Mouse (Mus musculus) intestine, postnatal 0 days (tissue): ENCODE data around the gene Cyth4. TPM values are rescaled to one million over a fixed set of nuclear protein-coding genes. Genes with fewer than 3 reads are reported as not detected.

Source experiments
- ATAC-seq: fragments of 200-750 bp; cut with Nextera tagmentation; 2 replicates; pipeline ENCODE4 v1.8.0; 2017; ENCODE audit warnings: mild to moderate bottlenecking, moderate TSS enrichment, moderate library complexity
- H3K27ac ChIP-seq: fragments of 300-500 bp; sonication (generic); 2 replicates; pipeline ENCODE4 v1.5.1; 2014; ENCODE audit warnings: mild to moderate bottlenecking, low read depth, low read length, moderate library complexity
- H3K27me3 ChIP-seq: fragments of 300-500 bp; sonication (generic); replicated peaks from 2 replicates; pipeline ENCODE4 v1.6.1; 2014; ENCODE audit warnings: low read length, mixed read lengths; ENCODE audit not compliant: control insufficient read depth, insufficient read depth
- H3K36me3 ChIP-seq: fragments of 300-500 bp; sonication (generic); 2 replicates; pipeline ENCODE4 v1.6.1; 2014; ENCODE audit warnings: mild to moderate bottlenecking, moderate library complexity; ENCODE audit not compliant: control insufficient read depth, insufficient read depth
- H3K4me1 ChIP-seq: fragments of 300-500 bp; sonication (generic); replicated peaks from 2 replicates; pipeline ENCODE4 v1.6.1; 2014; ENCODE audit warnings: antibody characterized with exemption, low read length, mixed read lengths; ENCODE audit not compliant: control insufficient read depth, insufficient read depth
- H3K4me2 ChIP-seq: fragments of 300-500 bp; sonication (generic); replicated peaks from 2 replicates; pipeline ENCODE4 v1.6.1; 2014; ENCODE audit warnings: low read depth, mild to moderate bottlenecking, moderate library complexity
- H3K4me3 ChIP-seq: fragments of 300-500 bp; sonication (generic); 2 replicates; pipeline ENCODE4 v1.5.1; 2014; ENCODE audit warnings: low read depth, low read length
- H3K9ac ChIP-seq: fragments of 300-500 bp; sonication (generic); 2 replicates; pipeline ENCODE4 v1.6.1; 2014; ENCODE audit warnings: mild to moderate bottlenecking, low read depth, low read length
- H3K9me3 ChIP-seq: fragments of 300-500 bp; sonication (generic); 2 replicates; pipeline ENCODE4 v1.6.1; 2016; ENCODE audit warnings: mixed run types; ENCODE audit not compliant: control insufficient read depth
- CTCF ChIP-seq: sonication (generic); IDR thresholded peaks from 2 replicates; pipeline ENCODE4 v1.5.1; 2016; ENCODE audit warnings: low read depth, mild to moderate bottlenecking, control low read depth, antibody characterized with exemption, moderate library complexity
- WGBS: fragments of 180-500 bp; shearing (Covaris S2); extraction: QIAGEN DNeasy Blood & Tissue Kit; methylation state at CpG from one replicate; pipeline ENCODE4 v1.1.7; 2014; 5-methylcytosine and 5-hydroxymethylcytosine counted together
- polyA plus RNA-seq: library from polyadenylated mRNA; unstranded; fragments of >200 nt; fragmentation: Nextera tagmentation; extraction: Ambion mirVana; gene quantifications from 2 replicates; pipeline ENCODE4 v1.2.1, GENCODE M21; 2015

Cyth4 gene
- polyA plus RNA-seq, 1 experiment from 2014 or later: 2.5 TPM

DNA sequence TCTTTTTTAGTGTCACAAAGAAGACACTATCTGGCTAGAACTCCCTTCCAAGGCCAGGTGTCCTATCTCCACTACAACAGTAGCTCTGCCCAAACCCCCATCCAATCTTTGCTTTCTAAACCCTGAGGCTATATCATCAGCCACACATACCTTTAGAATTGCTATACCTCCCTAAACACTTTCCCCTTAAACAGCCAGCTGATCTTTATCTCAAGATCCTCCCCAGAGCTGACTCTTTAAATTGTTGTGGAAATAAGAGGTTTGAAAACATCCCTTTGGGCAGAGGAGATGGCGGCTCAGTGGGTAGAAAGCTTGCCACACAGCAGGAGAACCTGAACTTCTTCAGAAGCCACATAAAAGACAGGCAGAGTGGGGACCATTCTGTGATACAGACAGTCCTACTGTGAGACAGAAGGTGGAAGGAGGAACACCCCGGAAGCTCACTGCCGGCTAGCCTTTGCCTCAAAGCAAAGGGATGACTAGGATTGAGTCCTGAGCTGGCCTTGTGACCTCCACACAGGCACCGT, 20.5 kb upstream of the Cyth4 start:
- Histone ChIP-seq H3K27me3 (no peaks in the 10 kb centered on the region), H3K36me3 (no peaks in the 10 kb centered on the region), H3K4me3 (no peak overlapping the region), H3K27ac (no peak overlapping the region), H3K4me2 (no peak overlapping the region), H3K4me1 (no peaks in the 10 kb centered on the region), H3K9me3 (no peaks in the 10 kb centered on the region), H3K9ac (no peak overlapping the region)
- no peak for TF ChIP-seq CTCF
- ATAC-seq: no peak
- WGBS: 72% methylated on average over 4 of the region's 4 CpGs

DNA sequence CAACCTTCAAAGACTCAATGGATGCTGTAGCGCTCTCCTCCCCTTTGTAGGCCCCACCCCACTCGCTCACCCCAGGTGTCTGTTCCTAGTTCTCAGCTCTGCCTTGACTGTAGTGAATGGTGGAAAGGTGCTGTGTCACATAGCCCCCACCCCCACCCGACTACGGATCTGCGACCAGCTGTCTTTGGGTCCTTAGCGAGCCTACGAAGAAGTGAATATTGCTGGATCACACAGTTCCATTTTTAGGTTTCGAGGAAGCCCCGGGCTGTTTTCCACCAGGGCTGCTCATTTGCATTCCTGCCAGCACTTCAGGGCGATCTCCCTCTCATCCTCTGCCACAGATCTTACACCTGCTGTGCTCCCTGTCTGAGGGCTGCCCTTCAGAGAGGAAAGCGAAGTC, 13.5 kb upstream of the Cyth4 start:
- ATAC-seq: no peak
- Histone ChIP-seq H3K9ac (no peak overlapping the region), H3K27ac (no peak overlapping the region), H3K27me3 (no peaks in the 10 kb centered on the region), H3K9me3 (no peaks in the 10 kb centered on the region), H3K4me2 (no peak overlapping the region), H3K36me3 (no peaks in the 10 kb centered on the region), H3K4me3 (no peak overlapping the region), H3K4me1 (no peaks in the 10 kb centered on the region)
- 31% methylated on average over 11 of the region's 11 CpGs for WGBS
- TF ChIP-seq CTCF: no peak

DNA sequence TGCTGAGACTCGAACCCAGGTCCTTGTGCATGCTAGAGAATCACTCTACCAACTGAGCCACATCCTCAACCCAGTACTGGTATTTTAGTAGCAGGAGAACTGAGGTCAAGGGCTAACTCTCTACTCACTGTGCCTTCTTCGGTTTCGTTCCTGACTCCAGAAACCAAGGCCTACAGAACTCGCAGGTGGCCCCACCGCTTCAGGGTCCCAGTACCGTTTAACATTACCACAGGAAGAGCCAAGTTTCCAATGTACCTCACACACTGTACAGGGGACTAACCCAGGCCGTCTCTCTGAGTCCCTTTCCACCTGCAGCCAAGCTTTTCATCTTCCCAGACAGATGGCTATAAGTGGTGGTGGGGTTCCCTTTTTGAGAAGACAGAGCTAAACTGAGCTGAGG, 11.4 kb upstream of the Cyth4 start:
- H3K9ac ChIP-seq: no peak overlapping the region
- no peak for ATAC-seq
- WGBS: 88% methylated on average over 7 of the region's 7 CpGs
- no peaks in the 10 kb centered on the region for H3K4me1 ChIP-seq
- TF ChIP-seq CTCF: no peak
- H3K27me3 ChIP-seq: no peaks in the 10 kb centered on the region
- no peak overlapping the region for H3K27ac ChIP-seq
- no peaks in the 10 kb centered on the region for H3K36me3 ChIP-seq
- no peak overlapping the region for H3K4me2 ChIP-seq
- H3K9me3 ChIP-seq: no peaks in the 10 kb centered on the region
- no peak overlapping the region for H3K4me3 ChIP-seq

DNA sequence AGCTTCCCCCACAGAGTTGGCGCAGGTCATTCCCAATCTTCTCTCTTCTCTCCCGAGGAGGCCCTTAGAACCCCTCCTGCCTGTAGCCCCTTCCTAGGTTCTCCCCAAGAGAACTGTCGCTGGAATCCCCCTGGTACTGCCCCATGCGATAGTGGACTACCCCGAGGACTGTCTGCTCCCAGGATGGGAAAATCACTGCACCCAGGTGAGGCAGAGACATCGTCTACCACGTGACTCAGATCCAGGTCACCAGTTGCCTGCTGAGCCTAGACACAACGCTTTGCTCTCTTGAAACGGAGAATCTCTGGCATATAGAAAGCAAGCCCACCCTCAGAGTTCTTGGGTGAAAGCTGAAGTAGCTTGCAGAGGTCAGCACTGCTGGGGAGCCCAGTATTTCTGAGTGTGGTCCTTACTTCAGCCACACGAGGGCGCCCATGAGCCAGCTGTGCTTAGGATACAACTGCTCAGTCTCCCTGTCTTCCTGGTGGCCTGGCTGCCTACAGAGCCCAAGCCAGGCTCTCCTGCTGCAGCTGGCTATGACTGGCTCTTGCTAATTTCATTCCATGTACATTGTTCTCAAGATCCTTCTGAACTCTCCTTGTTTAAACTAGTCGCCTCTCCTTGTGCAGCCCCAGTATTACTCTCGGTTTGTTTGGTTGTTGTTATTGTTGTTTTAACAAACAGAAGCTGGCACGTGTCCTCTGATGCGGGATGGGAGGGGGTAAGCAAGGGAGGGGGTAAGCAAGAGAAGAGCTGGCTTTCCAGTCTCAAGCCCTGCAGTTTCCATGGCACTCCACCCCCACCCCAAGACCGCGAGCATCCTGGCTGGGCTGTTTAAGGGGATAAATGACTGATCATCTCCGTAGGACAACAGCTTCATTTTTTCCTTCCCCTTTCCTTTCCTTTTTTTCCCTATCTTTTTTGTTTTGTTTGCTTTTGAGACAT, 9.5 kb upstream of the Cyth4 start:
- peak; percentile 98 for TF ChIP-seq CTCF
- no peak overlapping the region for H3K9ac ChIP-seq
- H3K27ac ChIP-seq: no peak overlapping the region
- no peaks in the 10 kb centered on the region for H3K27me3 ChIP-seq
- H3K4me3 ChIP-seq: no peak overlapping the region
- no peaks in the 10 kb centered on the region for H3K9me3 ChIP-seq
- no peaks in the 10 kb centered on the region for H3K36me3 ChIP-seq
- ATAC-seq: peak; percentile 68; the same call in 1 of the 2 replicates
- no peak overlapping the region for H3K4me2 ChIP-seq
- no peaks in the 10 kb centered on the region for H3K4me1 ChIP-seq
- WGBS: 52% methylated on average over 18 of the region's 18 CpGs

DNA sequence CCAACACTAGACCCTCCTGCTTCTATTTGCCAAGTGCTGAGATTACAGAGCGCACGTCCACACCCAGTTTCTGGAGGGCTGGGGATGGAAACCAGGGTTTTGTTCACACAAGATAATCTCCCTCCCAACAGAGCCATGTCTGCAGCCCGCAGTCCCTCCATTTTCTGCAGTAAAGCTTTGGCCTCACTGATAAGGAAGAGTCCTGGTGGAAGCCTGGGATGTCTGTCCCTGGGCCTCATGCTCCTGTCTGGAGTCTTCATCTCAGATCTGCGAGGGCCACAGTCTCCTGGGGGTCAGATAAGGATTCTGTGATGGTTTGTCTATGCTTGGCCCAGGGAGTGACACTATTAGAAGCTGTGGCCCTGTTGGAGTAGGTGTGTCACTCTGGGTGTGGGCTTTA, 8.8 kb upstream of the Cyth4 start:
- ATAC-seq: no peak
- Histone ChIP-seq H3K4me2 (no peak overlapping the region), H3K27me3 (no peaks in the 10 kb centered on the region), H3K9ac (no peak overlapping the region), H3K9me3 (no peaks in the 10 kb centered on the region), H3K36me3 (no peaks in the 10 kb centered on the region), H3K4me3 (no peak overlapping the region), H3K27ac (no peak overlapping the region), H3K4me1 (no peaks in the 10 kb centered on the region)
- no peak for TF ChIP-seq CTCF
- WGBS: 68% methylated on average over 4 of the region's 4 CpGs

DNA sequence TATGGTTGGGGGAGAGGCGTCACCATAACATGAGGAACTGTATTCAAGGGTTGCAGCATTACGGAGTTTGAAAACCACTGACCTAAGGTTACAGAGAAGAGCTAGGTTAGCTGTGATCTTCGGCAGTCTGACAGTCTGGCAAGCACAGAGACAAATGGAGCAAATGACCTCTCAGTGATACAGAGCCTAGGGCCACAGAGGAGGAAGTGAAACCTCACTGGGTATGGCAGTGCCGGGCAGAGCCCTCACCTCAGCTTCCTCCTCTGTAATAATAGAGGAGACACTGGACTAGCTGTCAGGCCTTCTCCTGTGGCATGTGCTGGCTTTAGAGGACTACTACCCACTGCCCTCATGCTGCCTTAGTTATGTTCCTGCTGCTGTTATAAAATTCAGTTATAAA, 7.9 kb upstream of the Cyth4 start:
- H3K4me1 ChIP-seq: no peaks in the 10 kb centered on the region
- no peak for TF ChIP-seq CTCF
- no peaks in the 10 kb centered on the region for H3K27me3 ChIP-seq
- no peak overlapping the region for H3K27ac ChIP-seq
- no peak for ATAC-seq
- no peaks in the 10 kb centered on the region for H3K36me3 ChIP-seq
- H3K9me3 ChIP-seq: no peaks in the 10 kb centered on the region
- no peak overlapping the region for H3K9ac ChIP-seq
- 71% methylated on average over 4 of the region's 4 CpGs for WGBS
- H3K4me3 ChIP-seq: no peak overlapping the region
- H3K4me2 ChIP-seq: no peak overlapping the region
